Mouse (Mus musculus): ENCODE data around the gene Ica1.

Gene Ica1

DNA sequence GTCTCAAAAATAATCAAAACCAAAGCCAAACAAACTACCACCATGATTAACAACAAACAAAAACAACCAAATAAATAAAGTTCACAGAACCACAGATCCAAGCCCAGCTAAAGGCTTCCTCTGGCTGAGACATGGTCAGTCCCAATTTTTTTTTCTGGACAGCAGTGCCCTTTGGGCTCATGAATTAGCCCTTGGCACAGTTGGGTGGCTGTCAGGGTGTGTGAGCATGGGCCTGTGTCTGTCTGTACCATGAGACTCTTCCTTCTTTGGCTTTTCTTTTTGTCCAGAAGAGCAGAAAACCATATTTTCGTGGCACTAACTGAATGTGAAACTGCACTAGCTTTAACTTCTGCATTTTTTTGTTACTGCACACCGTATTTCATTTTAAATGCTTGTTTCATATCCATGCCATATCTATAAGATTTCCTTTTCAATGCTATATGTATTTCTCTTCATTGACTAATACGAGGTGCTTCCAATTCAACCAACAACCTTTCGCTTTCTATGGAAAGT, 34.0 kb downstream of the Ica1 start:
- no peak for DNase-seq (ENCODE audit: extremely low read depth, low read depth)

DNA sequence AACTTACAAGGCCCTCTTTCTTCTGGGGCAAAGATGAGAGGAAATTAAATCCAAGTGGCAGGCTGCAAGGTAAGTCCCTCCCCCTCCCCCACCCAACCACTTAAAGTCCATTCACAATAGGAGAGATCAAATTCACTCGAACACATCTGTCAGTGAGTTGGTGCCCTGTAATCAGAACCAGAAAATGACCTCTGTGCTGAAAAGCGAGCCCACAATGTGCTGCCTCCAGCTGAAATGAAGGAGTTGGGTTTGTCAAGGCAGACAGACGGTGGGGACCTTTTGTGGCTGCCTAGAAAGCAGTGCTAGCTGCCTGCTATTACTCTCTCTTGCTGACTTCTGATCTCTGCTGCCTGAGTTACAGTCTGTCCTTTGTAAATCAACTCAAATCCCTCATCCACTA, 35.8 kb downstream of the Ica1 start:
- no peak for DNase-seq (ENCODE audit: extremely low read depth, low read depth)

DNA sequence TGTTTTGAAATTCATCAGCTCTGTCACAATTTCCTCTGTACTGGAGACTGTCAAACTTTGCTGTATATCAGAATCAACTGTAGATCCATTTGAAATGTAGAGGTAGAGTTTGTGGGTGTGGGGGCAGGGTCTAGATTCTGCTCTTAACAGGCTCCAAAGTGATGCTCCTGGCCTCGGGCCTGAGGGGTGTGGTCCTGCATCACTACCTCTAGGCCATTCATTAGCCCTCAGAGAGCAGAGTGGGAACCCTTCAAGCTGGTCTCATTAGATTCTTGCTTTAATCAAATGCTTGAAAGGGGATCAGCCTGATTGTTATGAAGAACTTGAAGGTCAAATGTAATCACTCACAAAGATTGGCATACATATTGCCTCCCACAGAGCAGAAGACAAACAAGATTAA, 36.6 kb downstream of the Ica1 start:
- DNase-seq (ENCODE audit: extremely low read depth, low read depth) = no peak

DNA sequence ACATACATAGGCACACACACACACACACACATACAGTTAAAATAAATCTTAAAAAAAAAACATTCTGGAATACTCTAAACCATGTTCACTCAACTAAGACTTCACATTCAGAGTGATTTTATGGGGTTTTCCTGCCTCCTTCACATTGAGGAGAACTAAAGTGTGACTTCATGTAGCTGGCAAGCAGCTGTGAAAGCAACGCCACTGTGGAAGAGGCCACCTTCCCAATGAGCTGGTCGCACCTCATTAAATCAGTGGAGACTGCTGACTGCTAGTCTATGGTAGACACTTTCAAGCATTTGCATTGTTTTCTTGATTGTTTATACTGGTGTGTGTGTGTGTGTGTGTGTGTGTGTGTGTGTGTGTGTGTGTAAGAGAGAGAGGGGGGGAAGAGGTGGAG, 38.2 kb downstream of the Ica1 start:
- DNase-seq (ENCODE audit: extremely low read depth, low read depth) = no peak

DNA sequence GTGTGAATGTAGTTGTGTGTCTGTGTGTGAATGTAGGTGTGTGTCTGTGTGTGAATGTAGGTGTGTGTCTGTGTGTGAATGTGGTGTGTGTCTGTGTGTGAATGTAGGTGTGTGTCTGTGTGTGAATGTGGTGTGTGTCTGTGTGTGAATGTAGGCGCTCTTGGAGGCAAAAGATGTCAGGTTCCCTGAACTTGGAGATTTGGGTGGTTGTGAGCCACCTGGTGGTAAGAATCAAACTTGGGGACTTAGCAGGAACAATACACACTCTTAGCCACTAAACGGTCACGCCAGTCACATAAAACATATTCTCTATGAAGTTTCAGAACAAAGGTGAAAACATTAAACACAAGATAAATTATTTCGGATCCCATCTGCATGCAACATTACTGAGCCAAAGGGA, 39.9 kb downstream of the Ica1 start:
- DNase-seq (ENCODE audit: extremely low read depth, low read depth) = no peak

GRCm38 (mm10) chr6:8736493-8736820, 41.8 kb downstream of the Ica1 start:
- DNase-seq (ENCODE audit: extremely low read depth, low read depth) = no peak

- peak; percentile 27 for DNase-seq (ENCODE audit: extremely low read depth, low read depth)
Measured at GRCm38 (mm10) chr6:8735657-8736492, 42.4 kb downstream of the Ica1 start.

- no peak for DNase-seq (ENCODE audit: extremely low read depth, low read depth)
Measured at GRCm38 (mm10) chr6:8735044-8735443, 43.2 kb downstream of the Ica1 start.

DNA sequence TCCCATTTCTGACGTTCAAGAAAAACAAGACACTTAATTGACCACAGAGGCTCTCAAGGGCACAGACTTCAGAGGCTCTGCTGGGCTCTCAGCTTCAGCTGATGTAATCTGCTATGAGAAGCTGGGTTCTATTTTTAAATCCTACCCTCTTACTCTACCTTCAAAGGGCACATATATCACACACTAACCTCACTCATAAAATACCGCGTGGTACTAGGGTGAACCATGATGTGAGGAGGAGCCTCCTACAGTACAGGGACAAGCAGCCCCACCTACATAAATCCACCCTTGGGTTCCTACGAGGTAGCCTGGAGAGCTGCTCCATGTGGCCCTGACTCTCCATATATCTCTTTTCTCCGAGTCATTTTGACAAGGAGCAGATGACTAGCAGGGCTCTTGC, 45.8 kb downstream of the Ica1 start:
- DNase-seq (ENCODE audit: extremely low read depth, low read depth) = no peak

GRCm38 (mm10) chr6:8731656-8732191, 46.6 kb downstream of the Ica1 start:
- no peak for DNase-seq (ENCODE audit: extremely low read depth, low read depth)

GRCm38 (mm10) chr6:8730433-8730832, 47.9 kb downstream of the Ica1 start:
- no peak for DNase-seq (ENCODE audit: extremely low read depth, low read depth)

DNA sequence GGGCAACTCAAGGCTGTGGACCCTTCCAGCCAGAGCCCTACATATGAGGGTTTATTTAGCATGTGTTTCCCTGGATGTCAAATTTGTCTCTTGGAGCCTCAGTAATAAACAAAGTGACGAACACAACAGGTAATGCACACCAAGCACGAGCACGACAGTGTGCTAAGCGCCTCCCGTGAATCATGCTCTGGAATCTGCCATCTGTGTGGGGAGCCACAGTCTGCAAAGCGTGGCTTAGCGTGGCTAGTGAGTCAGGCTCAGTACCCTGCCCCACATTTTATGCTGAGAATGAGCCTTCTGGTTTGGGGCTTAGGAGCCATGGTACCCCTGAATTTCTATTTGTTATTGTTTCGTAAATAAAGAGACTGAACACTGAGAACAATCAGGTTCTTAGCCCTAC, 50.5 kb downstream of the Ica1 start:
- no peak for DNase-seq (ENCODE audit: extremely low read depth, low read depth)

DNA sequence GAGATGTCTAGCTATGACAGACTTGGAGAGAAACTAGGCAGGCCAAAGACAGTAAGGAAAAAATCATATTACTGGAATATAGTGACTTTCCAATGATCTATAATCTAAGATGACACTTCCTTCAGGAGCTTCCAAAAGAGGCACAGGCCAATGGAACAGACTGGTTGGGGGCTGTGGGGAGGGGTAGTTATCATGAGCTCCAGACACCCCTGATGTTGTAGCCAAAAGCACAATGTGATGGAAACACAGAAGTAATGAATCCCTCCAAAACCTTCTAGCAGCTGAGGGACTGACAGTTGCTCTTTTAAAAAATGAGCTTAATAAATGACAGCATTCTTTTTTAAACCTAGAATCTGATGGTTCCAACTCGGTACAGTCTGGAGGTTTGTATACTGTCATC, 52.7 kb downstream of the Ica1 start:
- DNase-seq (ENCODE audit: extremely low read depth, low read depth) = no peak

- no peak for DNase-seq (ENCODE audit: extremely low read depth, low read depth)
Measured at GRCm38 (mm10) chr6:8719692-8720091, 58.6 kb downstream of the Ica1 start.

DNA sequence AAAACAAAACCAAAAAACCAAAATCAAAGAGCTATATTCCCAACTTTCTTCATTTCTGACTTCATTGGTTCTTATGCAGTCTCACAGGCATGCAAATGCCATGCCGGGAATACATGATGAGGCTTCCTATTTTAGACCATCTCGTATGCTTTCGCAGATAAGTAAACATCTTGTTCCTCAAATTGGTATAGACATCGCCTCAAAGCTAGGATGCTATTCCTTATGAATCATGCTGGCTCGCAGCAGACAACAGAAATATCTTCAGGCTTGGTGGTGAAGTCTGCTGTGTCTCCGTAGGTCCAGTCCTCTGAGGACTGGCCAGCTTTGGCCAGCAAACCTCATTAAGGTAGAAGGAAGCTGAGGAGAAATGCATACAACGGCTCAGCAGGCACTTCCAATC, 60.3 kb downstream of the Ica1 start:
- no peak for DNase-seq (ENCODE audit: extremely low read depth, low read depth)

DNA sequence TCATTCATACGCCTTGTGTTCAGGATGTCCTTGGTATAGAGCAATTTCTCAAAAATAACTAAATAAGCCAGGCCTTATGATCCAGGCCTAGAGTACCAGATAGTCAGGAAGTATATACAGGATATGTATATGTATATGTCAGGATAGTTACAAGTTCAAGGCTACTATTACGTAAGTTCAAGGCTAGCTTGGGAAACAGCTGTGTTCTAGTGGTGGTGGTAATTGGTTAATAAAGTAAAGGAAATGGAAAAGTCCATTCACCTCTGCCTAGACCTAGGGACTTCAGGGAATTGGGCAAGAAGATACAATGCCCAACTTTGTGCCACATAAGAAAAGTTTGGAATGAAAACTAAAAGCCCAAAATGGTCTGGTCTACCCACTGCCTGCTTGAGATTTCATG, 61.7 kb downstream of the Ica1 start:
- no peak for DNase-seq (ENCODE audit: extremely low read depth, low read depth)

GRCm38 (mm10) chr6:8711246-8711645, 67.0 kb downstream of the Ica1 start:
- no peak for DNase-seq (ENCODE audit: extremely low read depth, low read depth)

GRCm38 (mm10) chr6:8694636-8695514, 83.4 kb downstream of the Ica1 start:
- DNase-seq (ENCODE audit: extremely low read depth, low read depth) = no peak

GRCm38 (mm10) chr6:8693926-8694635, 84.2 kb downstream of the Ica1 start:
- DNase-seq (ENCODE audit: extremely low read depth, low read depth) = no peak

- DNase-seq (ENCODE audit: extremely low read depth, low read depth) = no peak
Measured at GRCm38 (mm10) chr6:8693141-8693881, 85.0 kb downstream of the Ica1 start.

All from MEL-GATA-1-ER (cell line).